Mouse (Mus musculus) right cerebral cortex, postnatal 14 days (tissue): ENCODE data around the gene Hnf1a.
"Not testable (repeated sequence)": the region's sequence is repeated elsewhere in the genome, so short reads cannot be mapped to it uniquely, and the experiment has no call there.

Source experiments
- DNase-seq: peaks from one replicate; pipeline ENCODE4 v3.0.0; 2022

The Hnf1a gene

DNA sequence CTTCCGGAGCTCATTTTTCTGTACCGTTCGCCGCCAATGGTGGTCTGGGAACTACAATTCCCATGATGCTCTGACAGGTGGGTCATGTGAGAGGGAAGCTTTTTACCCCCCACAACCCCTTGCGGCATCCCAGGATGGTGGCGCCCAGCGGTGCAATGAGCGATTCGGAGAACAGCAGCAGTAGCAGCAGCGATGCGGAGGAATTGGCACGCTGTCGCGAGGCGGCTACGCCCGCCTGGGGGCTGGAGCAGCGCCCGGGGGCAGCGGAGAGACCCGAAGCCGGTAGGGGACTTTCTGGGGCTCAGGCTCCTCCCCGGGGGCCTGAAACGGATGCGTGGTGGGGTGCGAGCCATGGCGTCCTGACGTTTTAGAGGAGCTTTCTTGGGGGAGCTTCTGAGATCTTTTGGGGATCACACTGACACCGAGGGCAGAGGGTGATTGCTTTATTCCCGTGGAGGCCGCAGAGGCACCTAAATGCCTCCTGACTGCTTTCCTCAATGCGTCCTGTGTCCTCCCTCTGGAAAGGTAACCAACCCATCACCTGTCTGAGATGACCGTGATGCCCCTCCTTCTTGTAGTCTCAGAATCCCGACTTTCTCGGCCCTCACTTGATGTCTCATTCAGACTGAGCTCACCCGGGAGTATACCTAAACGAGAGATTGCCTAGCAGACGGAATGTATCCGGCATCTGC lies 28.7 kb downstream of the Hnf1a start, which contains the start of gene 2210016L21Rik:
Gene 2210016L21Rik (plus strand): TSS at position 85 of the 692 bp plus-strand sequence.
- DNase-seq = peak; percentile 80

- DNase-seq = not testable (repeated sequence)
Observed at GRCm38 (mm10) chr5:114941138-114941537, 29.8 kb downstream of the Hnf1a start.

DNA sequence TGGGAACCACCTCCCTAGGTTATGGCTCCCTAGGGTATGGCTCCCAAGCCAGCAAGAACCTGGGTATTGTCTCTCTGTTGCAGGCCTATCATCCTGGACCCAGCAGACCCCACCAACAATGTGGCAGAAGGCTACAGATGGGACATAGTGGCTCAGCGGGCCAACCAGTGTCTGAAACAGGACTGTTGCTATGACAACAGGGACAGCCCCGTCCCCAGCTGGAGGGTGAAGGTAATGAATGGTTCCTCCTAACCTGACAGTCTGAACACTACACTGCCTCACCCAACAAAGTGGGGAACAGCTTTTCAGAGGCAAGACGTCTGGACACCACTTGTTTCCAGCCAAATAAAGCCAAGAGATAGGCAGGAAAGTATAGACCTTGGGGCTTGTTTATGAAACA lies 35.1 kb downstream of the Hnf1a start:
- DNase-seq = no peak

DNA sequence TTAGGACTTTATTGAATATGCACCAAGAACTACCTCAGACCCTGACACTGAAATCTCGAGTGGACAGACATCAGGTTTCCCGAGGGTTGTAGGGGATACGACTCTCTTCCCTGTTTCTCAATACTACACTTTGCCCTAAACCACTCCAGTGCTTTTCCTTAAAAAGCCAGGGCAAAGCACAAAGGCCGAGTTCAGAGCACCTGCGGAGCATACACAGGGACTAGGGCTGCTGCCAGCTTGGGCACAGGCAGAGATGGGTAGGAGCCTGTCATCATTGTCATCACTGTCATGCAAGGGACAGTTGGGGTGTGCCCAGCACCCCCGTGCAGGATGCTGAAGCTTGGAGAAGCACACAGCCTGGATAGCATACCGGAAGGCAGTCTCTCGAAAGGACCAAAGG lies 37.7 kb downstream of the Hnf1a start:
- DNase-seq = no peak

GRCm38 (mm10) chr5:114931626-114932025 lies 39.3 kb downstream of the Hnf1a start:
- DNase-seq = no peak

DNA sequence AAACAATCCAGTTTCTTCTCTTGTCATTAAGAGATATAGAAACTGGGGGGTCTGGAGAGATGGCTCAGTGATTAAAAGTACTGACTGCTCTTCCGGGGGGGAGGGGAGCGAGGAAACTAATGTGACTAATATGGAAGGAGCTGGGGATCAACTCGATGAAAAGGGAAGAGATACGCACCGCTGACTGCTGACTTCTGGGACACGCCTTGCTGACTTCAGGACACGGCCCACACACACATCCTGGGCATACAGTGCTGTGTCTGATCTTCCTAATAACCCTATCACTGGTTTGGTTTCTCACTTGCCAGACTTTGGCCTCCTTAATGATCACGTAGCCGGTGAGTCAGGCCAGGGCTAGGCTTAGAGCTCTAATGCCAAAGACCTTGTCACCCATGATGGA lies 44.1 kb downstream of the Hnf1a start:
- no peak for DNase-seq

- DNase-seq = no peak
Observed at GRCm38 (mm10) chr5:114926153-114926684, 44.7 kb downstream of the Hnf1a start.

DNA sequence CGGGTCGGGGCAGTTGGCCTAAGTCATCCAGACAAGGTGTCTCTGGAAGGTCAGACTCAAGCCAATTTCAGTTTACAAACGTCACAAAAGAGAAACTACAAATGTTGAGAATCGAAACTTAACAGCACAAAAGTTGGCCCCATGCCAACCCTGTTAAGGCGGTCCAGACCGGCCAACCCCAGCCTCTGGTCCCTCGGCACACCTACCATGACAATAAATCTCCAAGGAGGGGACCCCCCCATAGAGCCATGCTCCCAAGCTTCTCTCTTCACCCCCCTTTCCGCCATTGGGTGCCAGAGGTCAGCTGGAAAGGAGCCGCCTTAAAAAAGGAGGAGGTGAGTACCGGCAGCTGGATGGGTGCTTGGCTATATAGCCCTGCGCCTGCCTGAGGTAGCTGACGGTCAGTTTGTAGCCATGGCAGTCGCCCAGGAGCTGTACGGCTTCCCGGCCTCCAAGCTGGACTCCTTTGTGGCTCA lies 47.9 kb downstream of the Hnf1a start, which contains the start of gene Oasl1:
Gene Oasl1 (plus strand): TSS at position 243 of the 476 bp plus-strand sequence.
- no peak for DNase-seq

GRCm38 (mm10) chr5:114922366-114922731 lies 48.5 kb downstream of the Hnf1a start:
- DNase-seq = no peak

DNA sequence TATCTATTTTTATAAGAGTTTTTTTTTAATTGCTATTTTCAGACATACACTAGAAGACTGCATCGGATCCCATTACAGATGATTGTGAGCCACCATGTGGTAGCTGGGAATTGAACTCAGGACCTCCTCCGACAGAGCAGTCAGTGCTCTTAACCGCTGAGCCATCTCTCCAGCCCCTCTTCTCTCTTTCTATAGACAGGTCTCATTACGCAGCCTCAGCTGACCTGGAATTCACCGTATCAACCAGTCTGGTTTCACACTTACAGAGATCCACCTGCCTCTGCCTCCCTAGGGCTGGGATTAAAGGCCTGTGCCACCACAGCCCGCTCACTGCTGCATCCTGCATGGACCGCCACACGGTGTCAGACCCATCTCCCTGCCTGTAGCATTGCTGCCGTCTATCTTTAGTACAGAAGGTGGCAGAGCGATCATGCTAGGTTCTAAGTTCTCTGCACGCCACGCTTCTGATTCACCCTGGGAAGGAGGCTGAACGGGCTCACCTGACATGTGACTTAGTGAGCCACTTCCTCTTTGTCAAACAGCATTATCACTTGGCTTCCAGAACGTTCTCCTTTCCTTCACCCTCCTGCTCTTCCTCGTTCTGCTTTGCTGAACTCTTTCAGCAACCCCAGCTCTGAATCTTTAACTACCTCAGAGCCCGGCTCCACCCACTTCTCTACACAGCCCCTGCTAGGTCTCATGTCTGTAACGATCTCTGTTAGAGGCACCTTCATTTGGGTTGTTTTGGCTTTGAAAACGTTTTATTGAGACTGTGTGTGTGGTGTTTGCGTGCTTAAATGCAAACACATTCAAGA lies 49.1 kb downstream of the Hnf1a start:
- no peak for DNase-seq

- not testable (repeated sequence) for DNase-seq
Observed at GRCm38 (mm10) chr5:114917357-114917756, 53.5 kb downstream of the Hnf1a start.

GRCm38 (mm10) chr5:114916777-114917176 lies 54.1 kb downstream of the Hnf1a start:
- DNase-seq = no peak

DNA sequence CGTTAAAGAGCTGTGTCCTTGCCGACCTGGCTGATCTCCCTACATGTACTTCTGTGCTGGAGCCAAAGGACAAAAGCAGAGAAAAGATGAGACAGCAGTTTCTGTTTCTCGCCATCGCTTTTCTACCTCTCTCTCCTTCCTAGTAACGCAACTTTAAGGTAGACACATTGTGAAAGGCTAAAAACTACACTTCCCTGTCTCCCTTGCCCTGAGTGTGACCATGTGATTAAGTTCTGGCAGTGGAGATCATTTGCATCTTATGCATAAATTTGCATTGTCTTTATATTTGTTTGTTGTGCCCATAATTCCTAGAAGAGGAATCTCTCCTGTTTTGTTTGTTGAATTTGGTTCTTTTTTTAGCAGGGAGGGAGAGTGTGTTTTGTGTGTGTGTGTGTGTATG lies 55.0 kb downstream of the Hnf1a start:
- DNase-seq = no peak

- DNase-seq = no peak
Observed at GRCm38 (mm10) chr5:114914855-114915254, 56.0 kb downstream of the Hnf1a start.

- no peak for DNase-seq
Observed at GRCm38 (mm10) chr5:114913686-114914085, 57.2 kb downstream of the Hnf1a start.

DNA sequence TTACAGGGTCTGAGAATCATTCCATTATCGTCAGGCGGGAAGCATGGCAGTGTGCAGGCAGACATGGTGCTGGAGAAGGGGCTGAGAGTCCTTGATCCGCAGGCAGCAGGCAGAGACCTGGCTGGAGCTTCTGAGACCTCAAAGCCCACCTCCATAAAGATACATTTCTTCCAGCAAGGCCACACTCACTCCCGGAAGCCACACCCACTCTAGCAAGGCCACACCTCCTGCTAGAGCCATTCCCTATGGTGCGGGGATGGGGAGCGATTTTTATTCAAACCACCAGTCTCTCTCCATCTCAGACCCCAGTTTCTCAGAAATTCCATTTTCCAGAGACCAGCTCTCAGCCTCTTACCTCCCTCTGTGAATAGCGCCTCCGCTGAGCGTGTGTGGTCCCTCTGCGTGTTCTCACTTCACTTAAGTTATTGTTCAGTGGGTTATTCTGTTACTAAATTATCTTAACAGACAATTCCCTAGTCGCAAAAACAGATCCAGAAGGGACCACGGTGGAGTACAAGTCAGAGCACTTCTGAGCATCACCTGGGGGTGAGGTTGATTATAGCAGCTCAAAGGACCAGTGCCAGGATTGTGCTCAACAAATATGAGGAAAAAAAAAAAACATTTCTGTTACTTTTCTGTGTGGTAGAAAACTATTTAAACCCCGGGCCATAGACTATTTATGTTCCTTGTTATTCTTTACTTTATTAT lies 62.1 kb downstream of the Hnf1a start:
- no peak for DNase-seq

DNA sequence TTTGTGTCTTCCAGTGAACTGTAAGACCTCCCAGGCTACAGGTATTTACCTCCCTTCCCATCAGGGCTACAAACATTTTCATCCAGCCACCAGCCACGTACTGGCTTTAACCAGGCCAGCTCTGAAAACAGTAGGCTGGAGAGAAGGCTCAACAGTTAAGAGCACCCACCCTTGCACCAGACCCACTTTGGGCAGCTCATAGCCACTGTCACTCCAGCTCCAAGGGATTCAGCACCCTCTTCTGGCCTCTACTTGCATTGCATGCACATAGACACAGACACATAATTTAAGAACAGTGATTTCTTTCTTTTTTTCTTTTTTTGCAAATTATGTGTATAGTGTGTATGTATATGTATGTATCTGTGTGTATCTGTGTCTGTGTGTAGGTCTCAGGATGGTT lies 68.5 kb downstream of the Hnf1a start:
- DNase-seq = peak; percentile 45
